Mouse (Mus musculus): Measurements from ENCODE around the gene Tmsb15a. TPM values are rescaled to one million over a fixed set of nuclear protein-coding genes. Genes with fewer than 3 reads are reported as not detected.
"Not testable (repeated sequence)": the region's sequence is repeated elsewhere in the genome, so short reads cannot be mapped to it uniquely, and the experiment has no call there.

Tmsb15a gene
- polyA plus RNA-seq (2017; shearing (Covaris generic)): not detected

DNA sequence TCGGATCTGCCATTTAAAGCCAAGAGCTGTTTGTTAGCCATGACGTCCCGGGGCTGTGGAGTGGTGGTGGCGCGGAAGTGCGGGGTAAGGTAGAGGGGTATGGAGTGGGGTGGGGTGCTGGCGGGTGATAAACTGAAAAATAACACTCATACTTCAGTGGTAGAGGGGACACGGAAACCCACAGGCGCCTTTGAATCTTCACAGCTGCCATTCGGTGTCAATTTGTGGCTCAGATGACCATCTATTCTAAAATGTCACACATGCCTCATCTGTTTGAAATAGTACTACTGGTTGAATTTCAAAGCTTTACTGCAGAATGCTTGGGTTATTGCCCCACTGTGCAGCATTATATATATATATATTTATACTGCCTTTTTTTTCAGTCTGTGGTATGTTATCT, at the start of gene Tmsb15a:
Gene Tmsb15a (minus strand): TSS at position 101 of the 400 bp plus-strand sequence.
- ATAC-seq: no peak

DNA sequence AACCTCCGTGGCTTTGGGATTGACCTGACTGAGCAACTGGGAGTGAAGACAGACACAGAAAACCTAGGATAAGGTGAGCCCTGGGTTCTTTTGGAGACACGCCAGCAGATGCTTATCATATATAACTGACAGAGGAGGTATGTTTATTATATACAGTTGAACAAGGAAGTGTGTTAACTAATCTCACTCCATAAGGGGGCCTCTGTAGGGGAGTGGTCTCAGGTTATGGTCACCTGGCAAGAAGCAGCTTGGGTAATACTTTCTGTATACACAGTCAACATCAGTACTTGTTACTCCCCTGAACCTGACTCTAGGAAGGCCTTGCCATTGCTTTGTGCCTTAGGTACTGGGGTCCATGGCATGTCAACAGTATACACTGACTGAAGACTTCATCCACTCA, 43.5 kb upstream of the Tmsb15a start:
- ATAC-seq: no peak

DNA sequence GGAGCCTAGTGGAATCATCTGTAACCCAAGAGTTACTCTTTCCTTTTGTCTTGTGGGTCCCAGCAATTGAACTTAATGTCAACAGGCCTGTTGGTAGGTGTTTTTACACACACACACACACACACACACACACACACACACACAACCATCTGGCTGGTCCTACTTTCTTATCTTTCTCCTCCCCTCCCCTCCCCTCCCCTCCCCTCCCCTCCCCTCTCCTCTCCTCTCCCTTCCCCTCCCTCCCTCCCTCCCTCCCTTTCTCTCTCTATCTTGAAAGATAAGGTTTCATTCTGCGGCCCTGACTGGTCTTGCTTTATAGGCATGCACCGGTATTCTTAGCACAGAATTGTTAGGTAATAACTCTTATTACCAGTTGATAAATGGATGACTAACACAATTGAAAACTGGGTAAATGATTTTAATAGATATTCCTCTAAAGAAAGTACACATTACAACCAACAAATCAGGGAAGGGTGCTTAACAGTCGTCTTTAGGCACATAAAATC, 43.0 kb upstream of the Tmsb15a start:
- no peak for ATAC-seq

DNA sequence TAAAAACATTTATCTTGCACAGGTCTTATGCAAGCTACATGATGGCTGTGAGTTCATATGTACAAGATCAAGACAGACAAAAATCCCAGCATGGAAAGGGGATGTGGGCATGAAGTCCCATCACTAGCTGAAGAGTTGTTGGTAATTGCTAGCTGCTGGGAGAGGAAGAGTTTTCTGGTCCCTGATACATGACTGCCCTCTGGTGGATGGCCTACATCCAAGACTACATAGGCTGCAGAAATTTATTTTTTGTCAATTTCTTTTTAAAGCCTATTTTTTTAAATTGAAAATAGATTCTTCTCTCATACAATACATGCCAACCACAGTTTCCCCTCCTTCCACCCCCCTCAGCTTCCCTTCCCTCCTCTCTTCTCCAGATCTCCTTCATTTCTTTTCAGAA, 36.6 kb upstream of the Tmsb15a start:
- peak; percentile 32 for ATAC-seq

DNA sequence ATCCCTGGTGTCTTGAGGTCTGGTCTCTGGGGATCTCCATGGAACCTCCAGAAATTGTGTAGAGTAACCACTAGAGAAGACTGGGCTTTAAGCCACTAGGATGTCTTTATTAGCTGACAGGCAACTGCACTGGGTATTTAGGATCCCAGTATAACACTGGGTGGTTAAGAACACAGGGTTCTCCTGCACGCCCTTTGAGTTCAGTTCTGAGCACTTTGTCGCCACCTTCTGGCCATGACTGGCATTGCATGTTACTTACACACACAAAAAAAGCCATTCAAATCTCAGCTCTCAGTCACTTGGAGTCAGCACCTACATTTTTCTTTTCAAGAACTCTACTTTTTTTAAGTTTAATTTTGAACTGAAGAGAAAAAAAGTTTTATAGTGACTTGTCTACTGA, 27.8 kb upstream of the Tmsb15a start:
- ATAC-seq: peak; percentile 84

DNA sequence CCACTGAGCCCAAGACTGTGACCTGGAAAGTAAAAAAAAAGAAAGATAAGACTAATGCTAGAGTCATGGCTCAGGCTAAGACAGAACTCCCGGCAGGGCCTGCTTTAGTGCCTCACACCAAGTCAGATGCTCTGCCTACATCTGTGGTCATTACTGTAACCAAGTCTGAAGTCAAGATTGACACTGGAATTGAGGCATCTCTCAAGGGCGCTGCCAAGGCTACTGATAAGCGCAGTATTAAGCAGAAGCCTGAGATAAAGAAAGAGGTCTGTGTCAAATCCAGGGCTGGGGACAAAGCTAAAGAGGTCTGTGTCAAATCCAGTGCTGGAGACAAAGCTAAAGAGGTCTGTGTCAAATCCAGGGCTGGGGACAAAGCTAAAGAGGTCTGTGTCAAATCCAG, 20.3 kb upstream of the Tmsb15a start:
- not testable (repeated sequence) for ATAC-seq

DNA sequence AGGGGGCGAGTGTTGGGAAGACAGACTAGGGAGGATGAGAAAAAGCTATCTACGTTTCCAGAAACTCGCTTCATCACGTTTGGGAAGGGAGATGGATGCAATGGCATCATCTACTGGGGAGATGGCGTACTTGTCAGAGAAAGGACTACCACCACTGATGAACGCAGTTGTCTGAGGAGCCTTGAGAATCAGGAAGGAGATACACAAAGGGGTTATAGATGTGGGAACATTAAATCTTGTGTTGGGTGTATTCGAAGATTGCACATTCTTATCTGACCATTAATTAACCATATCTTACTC, 17.9 kb upstream of the Tmsb15a start:
- peak; percentile 2 for ATAC-seq

DNA sequence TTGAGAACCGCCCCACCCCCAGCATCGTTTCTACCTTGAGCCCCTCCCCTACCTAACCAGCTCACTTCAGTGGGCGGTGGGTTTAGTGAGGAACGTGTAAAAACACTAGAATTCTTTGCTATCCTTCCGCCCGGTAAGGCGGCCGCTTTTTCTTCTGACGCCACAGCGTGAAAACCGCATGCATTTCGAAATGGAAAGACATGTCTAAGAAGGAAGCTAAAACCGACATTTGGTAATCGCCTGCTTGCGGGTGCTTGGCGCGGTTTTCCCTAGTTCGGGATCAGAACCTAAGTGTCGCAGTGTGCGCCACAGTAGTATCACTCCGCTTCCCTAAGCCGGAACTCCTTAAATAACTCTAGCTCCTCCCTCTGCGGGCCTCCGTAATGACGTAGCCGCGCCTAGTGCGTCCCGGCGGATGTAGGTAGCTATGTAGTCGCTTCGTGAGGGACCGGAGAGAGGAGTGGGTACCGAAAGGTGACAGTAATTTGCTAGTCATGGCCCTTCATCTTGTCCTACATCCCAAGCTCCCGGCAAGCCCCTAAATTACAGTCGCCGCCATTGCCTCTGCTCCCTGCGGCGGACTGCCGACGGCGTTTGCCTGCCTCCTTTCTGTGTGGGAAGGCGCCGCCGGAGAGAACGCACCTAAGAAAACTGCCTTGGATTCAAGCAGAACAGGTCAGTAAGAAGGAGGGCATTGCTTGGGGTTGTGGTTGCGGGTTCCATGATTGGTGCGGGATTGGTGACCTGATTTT, 17.4 kb upstream of the Tmsb15a start, which contains the start of the genes Armcx5 and Gprasp1:
Gene Armcx5 (plus strand): TSS at position 430 of the 752 bp plus-strand sequence.
Gene Gprasp1 (plus strand): TSS at position 430 of the 752 bp plus-strand sequence.
- ATAC-seq: peak; percentile 98

DNA sequence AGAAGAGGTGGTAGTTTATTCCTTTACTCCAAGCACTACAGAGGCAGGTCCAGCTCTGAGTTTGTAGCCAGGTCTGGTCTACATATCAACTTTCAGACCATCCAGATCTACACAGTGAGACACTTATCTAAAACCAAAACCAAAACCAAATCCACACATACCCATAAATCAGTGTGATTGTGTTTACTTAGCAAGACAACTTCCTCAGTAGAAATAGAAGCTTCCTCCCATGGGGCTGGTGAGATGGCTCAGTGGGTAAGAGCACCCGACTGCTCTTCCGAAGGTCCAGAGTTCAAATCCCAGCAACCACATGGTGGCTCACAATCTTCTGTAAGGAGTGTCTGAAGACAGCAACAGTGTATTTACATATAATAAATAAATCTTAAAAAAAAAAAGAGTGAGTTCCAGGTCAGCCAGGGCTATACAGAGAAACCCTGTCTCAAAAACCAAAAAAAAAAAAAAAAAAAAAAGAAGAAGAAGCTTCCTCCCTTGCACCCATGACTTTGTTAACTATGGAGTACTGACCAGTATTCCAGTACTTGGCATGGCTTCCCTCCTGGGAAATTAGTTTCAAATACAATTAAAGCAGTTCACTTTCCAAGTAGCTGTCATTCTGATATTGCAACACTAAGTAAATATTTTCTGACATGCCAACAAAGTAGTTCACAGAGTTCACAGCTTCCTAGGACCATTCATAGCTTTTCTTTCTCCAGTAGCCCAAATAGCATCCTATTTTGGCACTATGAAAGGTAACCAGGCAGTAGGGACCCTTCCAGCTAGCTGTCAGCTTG, 13.9 kb upstream of the Tmsb15a start:
- no peak for ATAC-seq

DNA sequence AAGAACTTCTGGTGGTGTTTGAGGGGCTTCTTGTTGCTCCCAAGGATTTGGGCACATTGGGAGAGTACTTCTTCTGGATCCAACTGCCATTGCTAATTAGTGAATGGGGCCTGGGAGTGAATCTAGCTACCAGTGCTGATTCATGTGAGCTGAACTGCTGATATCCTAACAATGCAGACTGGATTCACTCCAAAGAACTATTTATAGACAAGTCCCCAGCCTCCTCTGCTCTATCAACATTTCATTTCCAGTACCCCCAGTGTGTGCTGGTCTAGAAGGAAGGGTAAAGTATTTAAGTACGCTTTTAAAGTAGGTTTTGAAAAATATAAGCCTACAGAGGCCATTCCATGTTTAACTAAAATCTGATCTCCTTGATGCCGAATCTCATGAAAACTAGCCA, 12.2 kb downstream of the Tmsb15a start:
- ATAC-seq: no peak

DNA sequence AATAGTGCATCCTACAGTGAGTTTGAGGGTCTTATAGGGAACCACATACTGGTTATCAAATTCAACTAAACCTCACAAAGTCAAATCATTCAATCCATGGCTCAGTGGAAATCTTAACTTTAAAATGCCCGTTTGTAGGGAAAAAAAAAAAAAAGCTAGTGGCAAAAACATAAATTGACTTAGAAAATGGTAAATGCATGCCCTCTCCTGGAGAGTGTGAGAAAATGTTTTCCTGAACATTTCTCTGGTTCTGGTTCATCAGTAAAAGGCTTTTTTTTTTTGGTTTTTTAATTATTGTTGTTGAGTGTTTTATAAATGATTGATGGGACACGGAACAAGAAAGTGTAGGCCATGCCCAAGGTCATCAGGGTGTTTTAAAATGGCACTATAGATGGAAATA, 20.7 kb downstream of the Tmsb15a start:
- ATAC-seq: no peak

DNA sequence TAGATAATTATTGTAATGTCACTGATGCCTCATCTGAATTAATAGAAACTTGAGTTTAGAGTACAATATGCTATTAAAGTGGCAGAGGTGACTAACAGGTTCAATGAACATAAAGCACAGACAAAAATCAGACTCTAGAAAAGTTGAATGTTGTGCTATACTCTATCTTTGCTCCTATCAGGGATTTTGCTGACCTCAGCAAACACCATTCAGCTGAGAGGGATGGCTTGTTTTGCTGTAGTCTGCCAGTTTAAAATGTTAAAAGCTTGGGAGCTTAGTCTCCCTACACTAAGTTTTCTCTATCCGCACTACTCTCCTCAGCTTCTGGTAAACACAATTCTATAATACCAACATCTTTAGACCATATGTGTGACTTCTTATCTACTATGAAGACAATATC, 21.9 kb downstream of the Tmsb15a start:
- ATAC-seq: no peak

DNA sequence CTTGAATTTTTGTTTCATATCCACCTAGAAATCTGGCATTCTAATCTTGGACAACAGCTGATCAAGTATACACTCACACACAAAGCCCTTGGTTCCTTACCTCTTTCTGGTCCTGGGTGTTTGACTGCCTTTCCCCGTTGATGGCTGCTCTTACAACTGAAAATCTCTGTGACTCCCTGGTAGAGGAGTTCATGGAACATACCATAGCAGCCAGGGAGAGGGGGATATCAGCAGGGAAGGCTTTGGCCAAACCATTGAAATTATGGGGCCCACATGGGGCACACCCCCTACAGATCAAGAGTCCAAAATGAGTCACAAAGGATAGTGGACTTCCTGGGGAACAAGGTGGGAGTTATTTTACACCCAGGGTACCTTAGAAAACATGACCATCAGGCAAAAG, 31.4 kb downstream of the Tmsb15a start, which contains the start of gene Tcp11x2:
Gene Tcp11x2 (minus strand): TSS at position 158 of the 400 bp plus-strand sequence.
- ATAC-seq: no peak

DNA sequence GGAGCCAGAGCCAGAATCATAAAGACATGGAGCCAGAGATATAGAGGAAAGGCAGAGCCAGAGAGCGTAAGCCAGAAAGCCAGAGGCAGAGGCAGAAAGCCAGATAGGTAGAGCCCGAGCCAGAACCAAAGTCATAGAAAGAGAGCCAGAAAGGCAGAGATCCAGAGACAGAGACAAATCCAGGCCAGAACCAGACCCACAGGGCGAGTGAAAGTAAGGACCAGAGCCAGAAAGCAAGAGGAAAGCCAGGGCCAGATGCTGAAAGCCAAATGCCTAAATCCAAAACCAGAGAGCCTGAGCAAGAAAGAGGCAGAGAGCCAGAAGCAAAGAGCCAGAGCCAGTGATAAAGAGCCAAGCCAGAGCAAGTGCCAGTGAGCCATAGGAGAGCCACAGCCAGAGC, 37.3 kb downstream of the Tmsb15a start:
- ATAC-seq: no peak

DNA sequence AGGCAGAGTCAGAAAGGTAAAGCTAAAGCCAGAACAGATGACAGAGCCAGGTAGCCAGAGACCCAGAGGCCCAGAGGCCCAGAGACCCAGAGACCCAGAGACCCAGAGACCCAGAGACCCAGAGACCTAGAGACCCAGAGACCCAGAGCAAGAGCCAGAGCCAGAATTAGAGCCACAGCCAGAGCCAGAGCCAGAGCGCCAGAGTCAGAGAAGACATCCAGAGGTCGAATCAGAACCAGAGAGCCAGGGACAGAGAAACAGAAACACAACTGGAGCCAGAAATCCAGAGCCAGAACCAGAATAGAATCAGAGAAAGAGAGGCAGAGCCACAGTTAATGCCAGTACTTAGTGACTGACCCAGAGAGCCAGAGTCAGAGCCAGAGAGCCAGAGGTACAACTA, 43.2 kb downstream of the Tmsb15a start:
- no peak for ATAC-seq

Other genes starting within 250 kb of the Tmsb15a start
- under 1 TPM in 1 of 2 experiments, not detected in 1; 0.12 TPM for gene AV320801, start 230.7 kb downstream of the Tmsb15a start, polyA plus RNA-seq (2017; shearing (Covaris generic))
- not detected for gene Nxf7, start 126.5 kb downstream of the Tmsb15a start, polyA plus RNA-seq (2017; shearing (Covaris generic))
- not detected for gene Prame, start 97.6 kb downstream of the Tmsb15a start, polyA plus RNA-seq (2017; shearing (Covaris generic))
- not detected for gene Tcp11x2, start 31.5 kb downstream of the Tmsb15a start, polyA plus RNA-seq (2017; shearing (Covaris generic))
- gene Armcx5, start 17.5 kb upstream of the Tmsb15a start, polyA plus RNA-seq (2017; shearing (Covaris generic)): 10 to 100 TPM; 10.1 to 10.7 TPM
- gene Gprasp1, start 17.5 kb upstream of the Tmsb15a start, polyA plus RNA-seq (2017; shearing (Covaris generic)): 10 to 100 TPM; 16.4 to 18.1 TPM
- gene Bhlhb9, start 72.3 kb upstream of the Tmsb15a start, polyA plus RNA-seq (2017; shearing (Covaris generic)): 10 to 100 TPM in 1 of 2 experiments, 1 to 10 TPM in 1; 8.1 to 13.4 TPM
- gene Gprasp2, start 113.8 kb upstream of the Tmsb15a start, polyA plus RNA-seq (2017; shearing (Covaris generic)): 1 to 10 TPM; 2.6 to 4.4 TPM